Mouse (Mus musculus) WW6 (cell line): ENCODE results near the gene Tmem129.

ENCODE experiments used
- DNase-seq: peaks from one replicate; pipeline ENCODE4 v3.0.0-alpha.2; 2013; ENCODE audit warnings: low read depth, low spot score

The Tmem129 gene

GRCm38 (mm10) chr5:33657787-33658663, at the start of gene Tmem129, which contains the start of gene Tacc3:
Gene Tmem129 (minus strand): TSS chr5:33658416.
Gene Tacc3 (plus strand): TSS chr5:33658128.
- DNase-seq = peak; percentile 92

- no peak for DNase-seq
These were observed 48.9 kb upstream of the Tmem129 start for GRCm38 (mm10) chr5:33707163-33707562.

- DNase-seq = no peak
These were observed 48.1 kb upstream of the Tmem129 start for GRCm38 (mm10) chr5:33706350-33706629.

- DNase-seq = no peak
These were observed 47.6 kb upstream of the Tmem129 start for GRCm38 (mm10) chr5:33705612-33706349.

- DNase-seq = no peak
These were observed 46.9 kb upstream of the Tmem129 start for GRCm38 (mm10) chr5:33704945-33705611.

GRCm38 (mm10) chr5:33703999-33704398, 45.8 kb upstream of the Tmem129 start:
- DNase-seq = no peak

GRCm38 (mm10) chr5:33701832-33702231, 43.6 kb upstream of the Tmem129 start:
- no peak for DNase-seq

- no peak for DNase-seq
These were observed 41.8 kb upstream of the Tmem129 start for GRCm38 (mm10) chr5:33700010-33700409.

GRCm38 (mm10) chr5:33698669-33699068, 40.5 kb upstream of the Tmem129 start:
- no peak for DNase-seq

GRCm38 (mm10) chr5:33697947-33698512, 39.8 kb upstream of the Tmem129 start:
- DNase-seq = no peak

GRCm38 (mm10) chr5:33697534-33697933, 39.3 kb upstream of the Tmem129 start:
- DNase-seq = no peak

- DNase-seq = no peak
These were observed 38.2 kb upstream of the Tmem129 start for GRCm38 (mm10) chr5:33696430-33696829.

- no peak for DNase-seq
These were observed 37.5 kb upstream of the Tmem129 start for GRCm38 (mm10) chr5:33695718-33696121.

GRCm38 (mm10) chr5:33694848-33695717, 36.9 kb upstream of the Tmem129 start:
- no peak for DNase-seq

- DNase-seq = no peak
These were observed 36.2 kb upstream of the Tmem129 start for GRCm38 (mm10) chr5:33694461-33694847.

GRCm38 (mm10) chr5:33692393-33692792, 34.2 kb upstream of the Tmem129 start:
- DNase-seq = no peak

- DNase-seq = no peak
These were observed 31.8 kb upstream of the Tmem129 start for GRCm38 (mm10) chr5:33689852-33690645.

- no peak for DNase-seq
These were observed 31.1 kb upstream of the Tmem129 start for GRCm38 (mm10) chr5:33689221-33689844.

GRCm38 (mm10) chr5:33688278-33689220, 30.3 kb upstream of the Tmem129 start:
- DNase-seq = no peak
